Mouse (Mus musculus): ENCODE measurements around the gene Cfl1.

The Cfl1 gene

GRCm38 (mm10) chr19:5529325-5530137 is 39.3 kb downstream of the Cfl1 start:
- peak; percentile 91 to 96 for DNase-seq (ENCODE audit: low spot score in 2 of 2)

GRCm38 (mm10) chr19:5530138-5530524 is 39.9 kb downstream of the Cfl1 start:
- DNase-seq (ENCODE audit: low spot score in 2 of 2) = no peak

- no peak for DNase-seq (ENCODE audit: low spot score in 2 of 2)
These were observed 42.3 kb downstream of the Cfl1 start for GRCm38 (mm10) chr19:5532520-5532919.

- no peak for DNase-seq (ENCODE audit: low spot score in 2 of 2)
These were observed 48.5 kb downstream of the Cfl1 start for GRCm38 (mm10) chr19:5538786-5539185.

GRCm38 (mm10) chr19:5543362-5543761 is 53.1 kb downstream of the Cfl1 start:
- DNase-seq (ENCODE audit: low spot score in 2 of 2) = no peak

GRCm38 (mm10) chr19:5544031-5544430 is 53.8 kb downstream of the Cfl1 start:
- no peak for DNase-seq (ENCODE audit: low spot score in 2 of 2)

Measured in spleen, postnatal 14 days (tissue).